Mouse (Mus musculus): ENCODE data around the gene Ppih.

Gene Ppih

DNA sequence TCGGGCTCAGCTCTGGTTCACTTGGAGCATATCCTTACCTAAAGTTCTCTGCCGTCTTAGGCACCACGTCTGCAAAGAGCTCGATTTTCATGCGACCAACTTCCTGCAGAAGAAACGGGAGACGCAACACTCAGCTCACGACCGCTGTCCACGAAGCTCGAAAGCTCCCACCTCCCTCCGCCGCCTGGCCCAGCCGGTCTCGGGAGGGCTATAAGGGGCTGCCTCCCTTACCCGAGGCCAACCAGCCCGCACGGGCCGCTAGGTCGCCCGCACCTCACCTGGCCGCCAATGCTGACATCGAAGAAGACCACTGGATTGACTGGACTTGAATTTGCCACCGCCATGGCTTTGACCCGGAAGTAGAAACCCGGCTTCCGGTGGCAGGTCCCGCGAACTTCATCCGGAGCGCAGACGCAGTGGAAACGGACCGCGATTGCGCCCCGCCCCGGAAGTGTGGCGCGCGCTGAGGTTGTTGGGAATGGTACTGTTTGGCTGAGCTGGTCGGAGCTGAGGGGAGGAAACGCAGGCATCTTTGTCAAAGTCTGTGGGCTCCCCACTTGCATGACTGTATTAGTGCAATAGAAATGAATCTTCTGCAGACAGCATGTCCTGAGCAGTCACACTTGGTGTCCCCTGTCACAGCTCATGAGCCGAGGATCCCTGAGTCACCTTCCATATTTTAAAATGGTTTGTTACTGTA, at the start of gene Ppih:
Ppih (minus strand) TSS at position 416 of the 700 bp plus-strand sequence.
- DNase-seq (ENCODE audit: low read depth, low spot score): peak; percentile 92

DNA sequence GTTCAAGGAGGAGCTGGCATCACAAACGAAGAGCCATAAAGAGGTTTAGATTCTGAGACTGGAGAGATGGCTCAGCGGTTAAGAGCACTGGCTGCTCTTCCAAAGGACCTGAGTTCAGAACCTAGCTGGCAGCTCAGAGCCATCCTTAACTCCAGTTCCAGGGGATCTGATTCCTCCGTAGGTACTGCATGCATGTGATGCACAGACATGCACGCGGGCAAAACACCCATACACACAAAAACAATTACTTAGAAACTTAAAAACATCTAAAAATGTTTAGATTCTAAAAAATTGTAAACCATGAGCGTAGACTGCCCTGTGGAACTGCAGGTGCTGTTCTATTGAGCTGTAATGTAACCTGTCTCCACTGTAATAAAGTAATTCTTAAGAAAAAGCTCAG, 49.1 kb upstream of the Ppih start:
- DNase-seq (ENCODE audit: low read depth, low spot score): no peak

DNA sequence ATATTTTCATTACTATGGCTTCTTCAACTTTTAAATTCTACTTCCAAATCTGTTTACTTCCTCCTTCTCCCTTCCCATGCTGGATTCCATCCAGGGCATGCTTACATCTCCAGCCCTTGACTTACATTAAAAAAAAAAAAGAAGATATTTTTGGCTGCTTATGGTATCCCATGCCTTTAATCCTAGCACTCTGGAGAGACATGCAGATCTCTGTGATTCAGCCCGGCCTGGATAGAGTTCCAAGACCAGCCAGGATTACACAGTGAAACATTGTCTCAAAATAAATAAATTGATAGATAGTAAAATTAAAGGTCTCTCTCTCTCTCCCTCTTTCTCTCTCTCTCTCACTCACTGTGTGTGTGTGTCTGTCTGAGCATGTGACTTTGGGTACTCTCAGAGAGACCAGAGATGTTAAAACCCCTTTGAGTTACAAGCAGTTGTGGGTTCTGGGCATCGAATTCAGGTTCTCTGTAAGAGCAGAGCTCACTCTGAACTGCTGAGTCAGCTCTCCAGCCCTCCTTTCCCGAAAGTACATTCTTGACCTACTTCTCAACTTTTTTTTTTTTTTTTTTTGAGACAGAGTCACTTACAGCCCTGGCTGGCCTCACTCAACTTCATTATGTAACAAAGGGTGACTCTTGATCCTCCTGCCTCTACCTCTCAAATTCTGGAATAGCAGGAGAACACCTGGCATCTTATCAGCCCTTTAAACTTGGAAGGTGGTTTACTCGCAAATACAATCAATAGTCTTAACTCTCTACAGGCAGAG, 46.6 kb upstream of the Ppih start:
- no peak for DNase-seq (ENCODE audit: low read depth, low spot score)

DNA sequence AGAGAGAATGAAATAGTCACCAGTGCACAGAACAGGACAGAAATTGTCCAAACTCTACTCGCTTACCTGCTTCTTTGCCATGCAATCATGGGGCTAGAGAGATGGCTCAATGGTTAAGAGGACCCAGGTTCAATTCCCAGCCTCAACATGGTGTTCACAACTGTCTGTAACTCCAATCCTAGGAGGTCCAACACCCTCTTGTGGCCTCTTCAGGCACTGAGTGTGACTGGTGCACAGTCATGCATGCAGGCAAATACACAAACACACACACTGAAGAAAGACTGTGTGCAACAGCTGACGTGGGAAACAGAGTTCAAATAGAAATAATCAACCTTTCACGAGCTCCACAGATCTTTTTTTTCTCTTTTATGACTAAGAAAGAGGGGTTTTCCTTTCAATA, 41.9 kb upstream of the Ppih start:
- no peak for DNase-seq (ENCODE audit: low read depth, low spot score)

DNA sequence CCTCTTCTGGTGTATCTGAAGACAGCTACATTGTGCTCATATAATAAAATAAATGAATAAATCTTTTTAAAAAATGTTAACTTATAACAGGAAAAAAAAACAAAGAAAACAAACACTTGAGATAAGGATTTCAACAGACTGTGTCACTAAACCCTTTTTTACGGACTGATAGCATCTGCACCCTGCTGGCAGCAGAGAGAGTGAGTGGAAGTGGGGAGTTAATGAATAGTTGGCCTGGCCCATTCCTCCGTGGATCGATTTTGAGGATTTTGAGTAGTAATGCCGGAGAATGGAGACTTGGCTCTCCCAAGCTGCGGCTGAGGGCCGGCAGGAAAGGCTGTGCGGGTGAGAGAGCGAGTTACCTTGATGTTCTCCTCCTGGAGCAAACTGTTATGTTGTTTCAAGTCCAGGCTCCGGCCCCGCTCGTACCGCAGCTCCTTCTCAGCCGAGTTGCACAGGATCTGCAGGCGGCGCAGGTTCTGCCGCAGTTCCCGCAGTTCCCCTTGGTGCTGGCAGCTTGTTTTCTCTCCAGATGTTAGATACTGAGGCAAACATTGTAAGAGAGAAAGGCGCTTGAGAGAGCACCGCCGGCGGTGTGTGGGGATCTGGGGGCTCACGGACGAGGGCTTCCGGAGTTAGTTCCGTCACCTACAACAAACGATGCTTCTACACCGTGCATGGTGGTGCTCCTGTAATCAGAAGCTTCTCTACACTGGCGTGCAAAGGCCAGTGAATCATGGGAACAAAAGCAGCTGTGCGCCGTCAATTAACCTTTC, 39.0 kb upstream of the Ppih start:
- peak; percentile 25 for DNase-seq (ENCODE audit: low read depth, low spot score)

DNA sequence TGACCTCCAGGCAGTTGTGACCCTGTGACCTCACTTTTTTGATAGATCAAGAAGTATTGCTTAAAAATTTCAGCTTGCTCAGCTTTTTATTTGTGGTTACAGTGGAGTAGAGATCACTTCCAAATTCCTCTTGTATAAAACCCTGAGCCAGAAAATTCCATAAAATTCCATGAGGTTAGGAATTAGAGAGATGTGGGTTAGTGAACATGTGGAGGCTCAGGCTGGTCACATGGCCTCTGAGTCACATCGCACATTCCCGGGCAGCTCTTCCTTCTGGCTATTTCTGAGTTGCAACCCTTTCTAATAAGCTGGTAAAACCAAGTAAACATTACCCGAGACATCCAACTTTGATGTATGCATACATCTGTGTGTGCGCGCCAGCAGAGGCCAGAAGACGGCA, 25.2 kb upstream of the Ppih start:
- DNase-seq (ENCODE audit: low read depth, low spot score): no peak

DNA sequence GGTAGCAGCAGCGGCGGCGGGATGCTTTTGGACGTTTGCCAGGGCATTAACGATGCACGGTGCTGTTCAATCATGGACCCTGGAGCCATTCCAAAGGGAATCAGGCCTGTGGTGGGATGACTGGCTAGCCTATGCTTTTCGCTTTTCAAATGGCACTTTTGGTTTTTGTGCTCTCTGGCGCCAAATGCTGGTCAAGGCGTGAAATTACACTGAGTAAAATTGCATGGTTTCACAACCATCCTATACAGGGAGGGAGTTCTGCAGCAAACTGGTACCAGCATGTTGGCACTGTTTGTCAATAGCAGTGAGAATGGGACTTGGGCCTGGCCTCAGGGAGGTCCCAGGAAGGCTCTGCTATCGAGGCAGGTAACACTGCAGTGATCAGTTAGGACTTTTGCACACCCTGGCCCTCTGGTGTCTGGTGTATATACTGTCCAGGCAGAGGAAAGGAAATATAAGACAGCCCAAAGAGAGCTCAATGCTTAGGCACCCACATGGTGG, 18.6 kb upstream of the Ppih start:
- DNase-seq (ENCODE audit: low read depth, low spot score): peak; percentile 64

DNA sequence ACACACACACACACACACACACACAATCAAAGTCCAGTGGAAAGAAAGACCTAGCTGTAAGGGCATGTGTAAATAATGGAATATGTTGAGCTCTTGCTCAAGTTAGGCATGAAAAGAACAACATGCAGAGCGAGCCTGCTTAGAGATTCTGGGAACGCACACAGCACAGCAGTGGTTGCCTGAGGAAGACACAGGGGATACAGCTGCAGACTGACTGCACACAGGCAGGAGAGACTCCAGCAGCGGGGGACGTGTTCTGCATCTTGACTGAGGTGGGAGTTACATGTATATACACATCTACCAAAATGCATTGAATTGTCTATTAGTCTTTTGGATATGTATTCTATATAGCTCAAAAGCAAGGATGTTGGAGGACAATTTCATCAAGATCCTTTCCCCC, 18.1 kb upstream of the Ppih start:
- DNase-seq (ENCODE audit: low read depth, low spot score): no peak

DNA sequence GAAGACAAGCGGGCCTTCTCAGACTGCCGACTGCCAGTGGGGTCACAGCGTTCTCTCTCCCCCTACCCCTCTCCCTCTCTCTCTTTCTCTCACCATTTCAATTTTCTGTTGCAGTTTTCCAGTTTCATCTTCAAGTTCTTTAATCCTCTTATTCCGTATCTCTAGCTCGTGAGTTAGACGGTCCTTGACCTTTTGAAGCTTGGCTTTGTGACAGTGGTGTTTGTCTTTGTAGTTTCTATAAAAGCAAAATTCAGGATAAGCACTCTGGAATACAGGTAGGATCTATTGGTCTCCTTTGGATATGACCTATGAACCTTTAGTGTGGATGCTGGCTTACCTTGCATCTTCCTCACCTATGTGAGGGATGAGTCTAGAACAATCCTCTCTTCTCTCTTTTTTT, 13.1 kb upstream of the Ppih start:
- DNase-seq (ENCODE audit: low read depth, low spot score): no peak

DNA sequence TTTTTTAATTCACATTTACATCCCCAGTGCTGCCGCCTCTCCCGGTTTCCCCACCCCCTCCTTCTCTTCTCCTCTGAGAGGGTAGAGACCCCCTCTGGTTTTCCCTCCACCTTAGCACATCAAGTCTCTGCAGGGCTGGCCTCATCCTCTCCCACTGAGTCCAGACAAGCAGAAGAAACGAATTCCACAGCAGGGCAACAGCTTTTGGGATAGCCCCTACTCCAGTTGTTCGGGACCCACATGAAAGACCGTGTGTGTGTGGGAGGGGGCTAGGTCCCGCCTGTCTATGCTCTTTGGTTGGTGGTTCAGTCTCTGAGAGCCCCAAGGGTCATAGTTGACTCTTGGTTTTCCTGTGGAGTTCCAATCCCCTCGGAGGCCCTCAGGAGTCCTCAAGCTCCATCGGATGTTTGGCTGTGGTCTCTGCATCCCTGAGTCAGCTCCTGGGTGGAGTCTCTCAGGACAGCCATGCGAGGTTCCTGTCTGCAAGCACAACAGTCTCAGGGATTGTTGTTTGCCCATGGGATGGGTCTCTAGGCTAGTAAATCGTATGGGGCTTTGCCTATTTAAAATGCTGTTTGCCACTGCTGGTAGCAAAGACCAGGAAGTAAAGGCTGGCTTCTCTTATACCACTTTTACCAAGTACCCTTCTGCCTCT, 677 bp upstream of the Ppih start:
- no peak for DNase-seq (ENCODE audit: low read depth, low spot score)

DNA sequence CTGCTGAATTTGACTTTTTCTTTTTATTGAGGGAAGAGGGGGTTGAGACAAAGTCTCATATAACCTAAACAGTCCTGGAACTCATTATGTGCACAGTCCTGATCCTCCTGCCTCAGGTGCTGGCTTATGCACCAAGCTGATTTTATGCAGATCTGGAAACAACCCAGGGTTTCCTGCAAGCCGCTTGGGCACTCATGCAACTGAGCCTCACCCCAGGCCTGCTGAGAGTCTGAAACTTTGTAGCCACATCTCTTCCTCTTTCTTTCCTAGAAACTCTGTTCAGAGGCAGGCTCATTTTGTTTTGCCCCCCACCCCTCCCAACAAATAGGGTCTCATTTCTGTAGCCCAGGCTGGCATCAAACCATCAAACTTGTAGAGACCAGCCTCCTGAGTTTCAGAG, 6.6 kb downstream of the Ppih start:
- DNase-seq (ENCODE audit: low read depth, low spot score): no peak

DNA sequence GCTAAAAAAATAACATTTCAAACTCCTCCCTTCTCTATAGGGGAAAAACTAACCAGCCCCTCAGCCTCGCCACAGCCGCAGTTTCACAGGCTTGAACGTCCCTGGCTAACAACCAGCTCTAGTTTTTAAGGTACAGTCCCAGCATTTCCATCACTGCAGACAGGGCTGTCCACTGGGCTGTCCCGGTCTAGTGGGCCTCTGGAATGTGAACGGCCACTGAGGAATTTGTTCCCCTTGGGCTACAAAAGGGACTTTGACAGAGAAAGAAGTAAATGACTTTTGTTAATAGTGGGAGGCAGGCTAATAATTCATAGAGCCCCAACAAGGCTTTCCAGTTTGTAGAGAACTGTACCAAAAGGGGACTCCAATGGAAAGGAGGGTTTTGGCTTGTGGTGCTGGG, 14.9 kb downstream of the Ppih start:
- DNase-seq (ENCODE audit: low read depth, low spot score): no peak

DNA sequence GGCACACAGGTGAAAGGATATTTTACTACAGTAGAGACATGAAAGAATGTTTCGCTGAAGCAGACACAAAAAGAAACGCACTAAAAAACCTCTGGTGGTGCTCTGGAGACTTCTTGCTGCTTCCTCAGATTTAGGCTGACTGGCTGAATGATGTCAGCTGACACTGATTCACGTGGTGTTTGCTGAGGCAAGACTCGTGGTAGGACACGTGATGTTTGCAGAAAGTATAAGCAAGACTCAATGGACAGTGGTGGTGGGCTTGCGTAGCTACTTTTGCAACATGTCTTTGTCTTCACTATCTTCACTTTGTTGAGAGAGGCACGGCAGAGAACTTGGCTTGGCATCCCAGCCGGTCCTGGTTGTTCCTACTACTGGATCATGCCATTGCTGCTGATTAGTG, 17.1 kb downstream of the Ppih start:
- DNase-seq (ENCODE audit: low read depth, low spot score): no peak

DNA sequence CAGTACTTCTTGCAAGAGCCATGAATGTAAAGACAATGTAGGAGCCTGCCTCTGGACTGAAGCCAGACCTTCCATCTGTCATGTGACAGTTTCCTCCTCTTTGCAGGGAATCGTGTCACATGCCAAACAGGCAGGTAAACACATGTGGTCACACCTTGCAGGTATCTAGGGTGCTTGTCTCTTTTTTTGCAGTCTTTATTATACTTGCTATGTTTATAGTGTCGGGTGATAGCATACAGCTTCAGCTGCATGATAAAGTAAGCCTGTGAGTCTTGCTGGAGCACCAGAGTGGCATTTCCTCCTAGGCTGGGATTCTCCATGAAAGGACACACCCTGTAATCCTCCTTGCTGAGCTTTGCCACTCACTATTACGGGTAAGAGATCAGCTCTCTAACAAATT, 18.6 kb downstream of the Ppih start:
- no peak for DNase-seq (ENCODE audit: low read depth, low spot score)

DNA sequence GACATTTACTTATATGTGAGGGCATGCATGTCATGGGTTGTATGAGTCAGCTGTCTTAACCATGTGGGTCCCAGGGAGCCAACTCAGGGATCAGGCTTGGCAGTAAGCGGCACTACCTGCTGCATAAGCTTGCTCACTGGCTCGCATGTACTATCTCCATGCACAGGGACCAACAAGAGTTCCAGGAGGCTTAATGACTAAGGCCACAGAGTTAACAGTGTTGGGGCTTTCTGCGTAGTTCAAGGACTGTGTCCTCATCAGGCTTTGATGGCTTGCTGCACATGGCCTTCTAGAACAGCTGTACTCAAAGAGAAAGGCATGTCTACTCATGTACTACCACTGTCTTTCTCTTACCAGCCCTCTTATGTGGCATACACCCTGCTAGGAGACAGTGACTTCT, 19.6 kb downstream of the Ppih start:
- no peak for DNase-seq (ENCODE audit: low read depth, low spot score)

DNA sequence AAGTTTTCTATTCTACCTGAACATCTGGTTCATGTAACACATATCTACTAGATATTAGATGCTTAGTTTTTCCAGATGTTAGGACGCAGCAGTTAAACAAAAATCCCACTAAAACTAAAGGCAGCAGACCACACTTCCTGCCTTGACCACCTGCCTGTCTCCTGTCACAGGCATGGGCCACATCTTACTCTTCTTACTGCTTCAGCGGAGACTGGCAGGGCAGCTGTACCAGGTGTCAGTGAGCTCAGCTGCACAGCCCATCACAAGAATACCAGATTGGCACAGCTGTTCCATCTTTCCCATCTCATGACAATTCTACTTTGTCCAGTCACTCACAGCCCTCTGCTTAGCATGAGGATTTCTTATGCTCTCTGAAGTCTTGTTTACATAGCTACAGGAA, 23.0 kb downstream of the Ppih start:
- DNase-seq (ENCODE audit: low read depth, low spot score): no peak

DNA sequence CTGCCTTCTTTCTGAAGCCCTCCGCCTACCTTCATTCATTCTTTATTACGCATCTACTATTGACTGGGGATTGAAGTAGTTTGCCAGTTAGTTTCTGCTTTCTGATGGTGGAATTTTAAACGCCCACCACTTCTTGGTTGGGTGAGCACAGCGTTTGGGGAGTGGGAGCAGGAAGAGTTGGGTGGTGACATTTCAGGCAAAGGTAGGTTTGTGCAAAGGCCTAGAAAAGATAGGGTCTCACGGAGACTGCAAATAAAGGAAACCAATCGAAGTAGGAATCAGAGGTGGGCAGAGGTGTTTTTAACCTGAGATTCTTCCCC, 25.3 kb downstream of the Ppih start:
- DNase-seq (ENCODE audit: low read depth, low spot score): no peak

DNA sequence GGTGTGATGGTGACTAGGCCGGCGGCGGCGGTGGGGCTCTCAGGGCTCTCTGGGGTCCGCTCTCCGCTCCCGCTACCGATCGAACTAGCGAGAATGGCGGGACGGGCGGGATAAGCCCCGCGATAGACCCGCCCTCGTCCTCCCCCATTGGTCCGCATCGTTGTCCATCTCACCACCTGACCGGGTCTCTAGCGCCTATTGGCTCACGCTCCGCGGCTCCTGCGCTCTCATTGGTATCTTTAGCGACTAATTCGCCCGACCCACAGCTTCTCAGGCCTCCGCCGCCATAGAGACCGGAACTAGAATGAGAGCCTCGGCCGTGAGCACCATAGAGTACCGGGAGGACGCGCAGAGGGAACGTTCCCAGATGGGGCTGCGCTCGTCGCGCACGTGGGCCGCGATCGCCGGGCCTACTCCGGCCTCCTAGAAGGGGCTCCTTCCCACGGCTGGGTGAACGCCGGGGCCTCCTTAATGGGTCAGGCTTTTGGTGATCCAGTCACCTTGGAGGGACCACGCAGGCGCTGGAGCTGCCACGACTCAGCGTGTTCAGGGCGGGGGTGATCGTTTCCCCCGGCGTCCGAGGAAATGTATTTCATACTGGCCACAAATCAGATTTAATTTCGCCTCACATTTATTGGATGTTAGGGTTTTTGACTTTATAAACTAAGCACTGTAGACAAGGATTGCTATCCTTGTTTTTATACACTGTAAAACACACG, 25.8 kb downstream of the Ppih start, which contains the start of gene Ybx1:
Ybx1 (minus strand) TSS at position 190 of the 719 bp plus-strand sequence.
- peak; percentile 99 for DNase-seq (ENCODE audit: low read depth, low spot score)

DNA sequence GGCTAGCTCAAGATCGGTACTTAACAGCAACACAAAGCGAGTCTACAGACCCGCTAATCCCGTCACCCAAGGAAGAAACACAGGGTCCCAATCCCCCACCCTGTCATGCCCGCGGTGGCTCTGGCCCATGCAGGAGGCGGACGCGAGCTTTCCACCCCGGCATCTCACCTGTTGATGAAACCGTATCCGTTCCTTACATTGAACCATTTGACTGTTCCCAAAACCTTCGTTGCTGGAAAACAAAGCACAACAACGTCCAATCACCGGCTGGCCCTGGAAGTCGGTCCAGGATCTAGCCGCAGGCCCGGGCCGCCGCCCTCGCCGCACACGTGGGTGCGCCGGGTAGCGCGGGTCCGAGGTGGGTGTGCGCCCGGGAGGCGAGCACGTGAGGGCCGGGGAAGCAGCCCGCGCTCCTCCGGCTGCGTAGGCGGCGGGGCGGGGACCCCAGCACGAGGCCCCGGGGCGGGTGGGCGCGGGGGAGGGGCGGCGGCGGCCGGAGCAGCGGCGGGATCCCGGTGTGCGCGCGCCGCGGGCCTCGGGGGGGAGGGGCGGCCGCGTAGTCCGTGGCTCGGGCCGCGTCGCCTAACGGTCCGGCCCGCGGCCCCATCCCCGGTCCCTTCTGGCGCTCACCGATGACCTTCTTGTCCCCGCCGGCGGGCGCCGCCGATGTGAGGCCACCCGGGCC, 26.6 kb downstream of the Ppih start:
- no peak for DNase-seq (ENCODE audit: low read depth, low spot score)

DNA sequence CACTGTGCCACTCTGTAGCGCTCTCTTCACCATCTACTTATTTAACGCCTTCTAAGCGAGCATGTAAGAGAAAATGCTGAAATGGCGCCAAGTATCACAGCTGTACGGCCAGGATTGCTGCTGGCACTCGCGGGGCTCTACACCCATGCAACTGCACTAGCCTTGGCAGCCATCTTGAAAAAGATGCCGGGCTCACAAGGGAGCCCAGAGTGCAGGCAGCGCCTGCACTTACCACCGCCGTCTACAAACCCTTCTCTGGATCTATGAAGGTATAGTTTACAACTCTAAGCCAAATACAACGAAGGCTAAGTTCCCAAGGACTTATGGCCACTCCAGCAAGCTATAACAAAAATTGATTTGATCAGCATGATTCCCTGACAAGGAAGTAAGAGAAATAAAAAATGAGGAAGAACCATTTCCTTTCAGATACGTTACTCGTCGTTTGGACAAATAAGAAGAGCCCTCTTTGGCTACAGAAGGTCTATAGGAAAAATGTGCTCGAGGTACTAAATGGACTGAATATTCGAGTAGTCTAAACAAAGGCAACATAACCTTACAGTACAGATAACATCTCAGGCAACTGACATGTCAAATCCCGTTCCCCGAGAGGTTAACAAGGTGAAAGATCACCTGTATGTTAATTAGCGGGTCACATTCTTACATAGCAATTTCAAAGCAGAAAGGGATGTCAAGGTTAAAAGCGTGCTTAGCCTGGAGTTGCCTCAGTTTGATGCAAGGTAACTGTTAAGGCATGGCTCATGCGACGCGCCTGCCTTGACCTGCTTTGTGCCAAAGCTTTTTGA, 27.4 kb downstream of the Ppih start:
- DNase-seq (ENCODE audit: low read depth, low spot score): peak; percentile 31
